Mouse (Mus musculus): ENCODE data around the gene Gm11214. TPM values are rescaled to one million over a fixed set of nuclear protein-coding genes. Genes with fewer than 3 reads are reported as not detected.

The Gm11214 gene
- total and polyA plus RNA-seq, 3 experiments, result 0.43 TPM; not detected in 2

DNA sequence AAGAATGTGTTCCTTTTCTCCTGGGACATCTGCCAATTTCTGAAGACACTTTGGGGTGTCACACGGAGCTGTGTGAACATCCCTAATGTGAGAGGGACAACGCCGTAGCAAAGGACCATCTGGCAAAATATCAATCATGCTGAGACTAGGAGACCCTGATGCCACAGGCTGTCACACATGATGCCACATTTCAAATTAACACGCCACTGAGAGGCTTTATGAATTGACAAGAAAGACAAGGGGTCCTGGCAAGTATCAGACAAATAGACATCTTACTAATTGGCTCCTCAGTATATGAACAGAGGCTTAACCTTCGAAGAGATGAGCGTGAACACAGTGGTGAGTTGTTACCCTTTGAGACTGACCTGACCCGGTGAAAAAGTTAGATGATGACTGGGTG, 2.6 kb upstream of the Gm11214 start:
- H3K4me1 ChIP-seq (ENCODE audit: control insufficient read depth in 1 of 2, insufficient read depth in 2 of 2, low read length in 2 of 2), result peaks cover 0 to 16% of the 10 kb centered on the region in 2 experiments; a peak in 1 of 4 replicates
- no peaks in the 10 kb centered on the region for H3K27me3 ChIP-seq (ENCODE audit: control insufficient read depth in 1 of 2, insufficient read depth in 2 of 2, low read length in 2 of 2)
- no peak for DNase-seq (ENCODE audit: low read depth, low spot score)
- H3K9ac ChIP-seq (ENCODE audit: control insufficient read depth, low read depth, low read length, poor library complexity, severe bottlenecking), result no peak overlapping the region
- TF ChIP-seq ZC3H11A (IDR thresholded peaks at IDR 0.05; ENCODE audit: low read depth, low read length), result no peak
- TF ChIP-seq BHLHE40 (IDR thresholded peaks at IDR 0.05; ENCODE audit: borderline replicate concordance, low read depth, low read length), result no peak
- no peak for TF ChIP-seq MAZ (IDR thresholded peaks at IDR 0.05; ENCODE audit: low read depth, low read length)
- no peak for TF ChIP-seq GATA1 (IDR thresholded peaks at IDR 0.05; ENCODE audit: low read depth, low read length)
- no peak for TF ChIP-seq USF2 (IDR thresholded peaks at IDR 0.05; ENCODE audit: borderline replicate concordance in 1 of 2, insufficient read depth in 1 of 2, low read depth in 1 of 2, low read length in 2 of 2)
- TF ChIP-seq POLR2A (IDR thresholded peaks at IDR 0.05; ENCODE audit: control insufficient read depth in 1 of 2, insufficient read depth in 1 of 2, low read depth in 1 of 2, low read length in 2 of 2, poor library complexity in 1 of 2), result no peak
- no peak for TF ChIP-seq NELFE (IDR thresholded peaks at IDR 0.05; ENCODE audit: low read depth, low read length)
- TF ChIP-seq NRF1 (IDR thresholded peaks at IDR 0.05; ENCODE audit: insufficient read depth, low read depth, low read length, poor library complexity, severe bottlenecking), result no peak
- no peak for TF ChIP-seq E2F4 (IDR thresholded peaks at IDR 0.05; ENCODE audit: borderline replicate concordance, low read depth, low read length)
- TF ChIP-seq MXI1 (IDR thresholded peaks at IDR 0.05; ENCODE audit: low read depth, low read length), result no peak
- TF ChIP-seq MEF2A (IDR thresholded peaks at IDR 0.05; ENCODE audit: extremely low read depth, insufficient replicate concordance, low read depth, low read length, poor library complexity, severe bottlenecking), result no peak
- H3K79me2 ChIP-seq (ENCODE audit: control insufficient read depth, insufficient read depth, low read length, poor library complexity), result no peaks in the 10 kb centered on the region
- no peaks in the 10 kb centered on the region for H3K9me3 ChIP-seq (replicated peaks; ENCODE audit: insufficient read depth, low read length)
- H3K27ac ChIP-seq (ENCODE audit: control insufficient read depth, low read depth, low read length), result no peak overlapping the region
- no peak overlapping the region for H3K4me3 ChIP-seq (ENCODE audit: control insufficient read depth in 1 of 2, insufficient read depth in 1 of 2, low read depth in 2 of 2, low read length in 2 of 2)
- peaks cover 0 to 13% of the 10 kb centered on the region in 2 experiments; a peak in 2 of 4 replicates for H3K36me3 ChIP-seq (ENCODE audit: control insufficient read depth in 1 of 2, insufficient read depth in 2 of 2, low read length in 2 of 2)

DNA sequence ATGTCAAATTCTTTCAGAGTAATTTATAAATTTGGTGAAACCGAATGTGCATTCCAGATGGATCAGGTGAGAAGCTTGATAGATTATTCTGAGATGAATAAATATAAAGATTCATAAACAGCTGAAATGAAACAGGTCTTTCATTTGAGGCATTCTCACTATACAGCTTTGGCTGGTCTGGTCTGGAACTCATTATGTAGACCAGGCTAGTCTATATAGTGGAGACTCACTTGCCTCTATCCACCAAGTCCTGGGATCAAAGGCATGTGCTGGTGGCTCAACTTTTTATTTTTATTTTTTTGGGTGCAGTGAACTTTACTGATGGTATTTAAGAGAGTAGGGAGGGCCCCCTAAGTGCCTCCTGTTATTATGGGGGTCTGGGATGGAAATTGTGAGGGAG, 1.3 kb downstream of the Gm11214 start:
- DNase-seq (ENCODE audit: low read depth, low spot score), result no peak
- no peak overlapping the region for H3K4me3 ChIP-seq (ENCODE audit: control insufficient read depth in 1 of 2, insufficient read depth in 1 of 2, low read depth in 2 of 2, low read length in 2 of 2)
- no peaks in the 10 kb centered on the region for H3K9me3 ChIP-seq (replicated peaks; ENCODE audit: insufficient read depth, low read length)
- H3K4me1 ChIP-seq (ENCODE audit: control insufficient read depth in 1 of 2, insufficient read depth in 2 of 2, low read length in 2 of 2), result peaks cover 0 to under 1% of the 10 kb centered on the region in 2 experiments; a peak in 1 of 4 replicates
- H3K27me3 ChIP-seq (ENCODE audit: control insufficient read depth in 1 of 2, insufficient read depth in 2 of 2, low read length in 2 of 2), result no peaks in the 10 kb centered on the region
- no peak for TF ChIP-seq E2F4 (IDR thresholded peaks at IDR 0.05; ENCODE audit: borderline replicate concordance, low read depth, low read length)
- TF ChIP-seq MAZ (IDR thresholded peaks at IDR 0.05; ENCODE audit: low read depth, low read length), result no peak
- TF ChIP-seq USF2 (IDR thresholded peaks at IDR 0.05; ENCODE audit: borderline replicate concordance in 1 of 2, insufficient read depth in 1 of 2, low read depth in 1 of 2, low read length in 2 of 2), result no peak
- no peak for TF ChIP-seq TBP (IDR thresholded peaks at IDR 0.05; ENCODE audit: low read depth, low read length)
- no peak for TF ChIP-seq ZNF384 (IDR thresholded peaks at IDR 0.05; ENCODE audit: low read depth, low read length)
- no peak for TF ChIP-seq CTCF (IDR thresholded peaks at IDR 0.05 in 2 of 3, conservative IDR thresholded peaks at IDR 0.05 in 1 of 3; ENCODE audit: control insufficient read depth in 1 of 3, insufficient read depth in 1 of 3, low read depth in 2 of 3, low read length in 3 of 3, poor library complexity in 1 of 3, severe bottlenecking in 1 of 3)
- TF ChIP-seq MEF2A (IDR thresholded peaks at IDR 0.05; ENCODE audit: extremely low read depth, insufficient replicate concordance, low read depth, low read length, poor library complexity, severe bottlenecking), result no peak
- no peak for TF ChIP-seq GABPA (IDR thresholded peaks at IDR 0.05; ENCODE audit: low read depth, low read length)
- no peak for TF ChIP-seq MYB (IDR thresholded peaks at IDR 0.05; ENCODE audit: low read depth, low read length)
- no peak for TF ChIP-seq EP300 (IDR thresholded peaks at IDR 0.05; ENCODE audit: low read depth in 1 of 2, low read length in 2 of 2)
- TF ChIP-seq MXI1 (IDR thresholded peaks at IDR 0.05; ENCODE audit: low read depth, low read length), result no peak
- no peak for TF ChIP-seq GATA1 (IDR thresholded peaks at IDR 0.05; ENCODE audit: low read depth, low read length)
- TF ChIP-seq ZC3H11A (IDR thresholded peaks at IDR 0.05; ENCODE audit: low read depth, low read length), result no peak
- no peak for TF ChIP-seq NRF1 (IDR thresholded peaks at IDR 0.05; ENCODE audit: insufficient read depth, low read depth, low read length, poor library complexity, severe bottlenecking)
- no peak for TF ChIP-seq SIN3A (IDR thresholded peaks at IDR 0.05; ENCODE audit: low read length)
- TF ChIP-seq KAT2A (conservative IDR thresholded peaks at IDR 0.05; ENCODE audit: low read depth, low read length), result no peak
- TF ChIP-seq SMC3 (IDR thresholded peaks at IDR 0.05; ENCODE audit: low read depth, low read length), result no peak
- no peak for TF ChIP-seq CHD1 (IDR thresholded peaks at IDR 0.05; ENCODE audit: low read depth, low read length)
- no peak for TF ChIP-seq RCOR1 (IDR thresholded peaks at IDR 0.05; ENCODE audit: low read depth, low read length)
- TF ChIP-seq TCF12 (IDR thresholded peaks at IDR 0.05; ENCODE audit: low read depth, low read length), result no peak
- peaks cover 0 to 1% of the 10 kb centered on the region in 2 experiments; a peak in 2 of 4 replicates for H3K36me3 ChIP-seq (ENCODE audit: control insufficient read depth in 1 of 2, insufficient read depth in 2 of 2, low read length in 2 of 2)
- H3K9ac ChIP-seq (ENCODE audit: control insufficient read depth, low read depth, low read length, poor library complexity, severe bottlenecking), result no peak overlapping the region
- no peak overlapping the region for H3K27ac ChIP-seq (ENCODE audit: control insufficient read depth, low read depth, low read length)
- no peaks in the 10 kb centered on the region for H3K79me2 ChIP-seq (ENCODE audit: control insufficient read depth, insufficient read depth, low read length, poor library complexity)
